8 mouse cellular contexts compared by ENCODE assay signal in the genomic region with DNA sequence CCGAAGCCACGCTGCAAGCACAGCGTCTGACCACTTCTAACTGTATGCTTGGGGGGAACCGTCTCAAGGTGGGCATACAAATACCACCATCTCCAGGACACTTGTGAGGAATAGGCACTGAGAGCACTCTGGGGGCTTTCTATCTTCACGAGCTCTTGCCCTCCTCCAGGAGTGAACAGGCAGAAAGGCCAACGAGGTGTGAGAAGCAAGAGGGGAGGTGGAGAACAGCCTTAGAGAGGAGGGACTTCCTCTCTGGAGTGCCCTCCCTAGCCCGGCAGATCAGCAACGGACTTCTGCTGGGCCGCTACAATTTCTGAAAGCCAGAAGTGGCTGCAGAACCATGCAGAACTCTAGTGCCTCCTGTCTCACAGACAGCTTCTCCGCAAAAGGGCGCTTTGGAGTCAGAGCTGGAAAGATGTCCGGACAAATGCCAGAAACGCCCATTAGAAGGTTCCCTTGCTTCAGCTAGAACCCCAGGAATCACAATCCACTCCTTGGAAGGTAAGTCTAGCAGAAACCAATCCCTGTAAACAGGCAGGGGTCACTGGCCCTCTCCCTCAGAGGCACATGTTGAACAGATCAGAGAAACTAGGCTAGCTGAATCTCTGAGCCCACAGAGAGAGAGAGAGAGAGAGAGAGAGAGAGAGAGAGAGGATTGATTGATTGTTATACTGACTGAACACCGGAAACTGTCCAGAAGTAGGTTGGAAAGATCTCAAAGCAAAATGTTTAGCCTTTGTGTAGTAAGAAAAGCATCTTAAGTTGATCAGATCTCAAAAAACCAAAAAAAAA. TPM values are rescaled to one million over a fixed set of nuclear protein-coding genes. Genes with fewer than 3 reads are reported as not detected.
DNase-seq lines count a peak whose midpoint lies in the region; ATAC-seq and TF ChIP-seq lines count a peak whose summit lies in the region.

No protein-coding gene starts in this region.

- DNase-seq in heart, postnatal 10 days = no peak
- DNase-seq in A20 (ENCODE audit: low read depth, low spot score) = peak; percentile 74
- no peak for DNase-seq in adrenal gland, postnatal 4 days (ENCODE audit: low spot score in 2 of 2)
- no peak for DNase-seq in adrenal gland, postnatal 14 days
- DNase-seq in layer of hippocampus, adult 2 months (ENCODE audit: low spot score in 2 of 2) = no peak

- 57% methylated on average over 14 of the region's 14 CpGs for WGBS in heart, embryonic 12.5 days
- WGBS in liver, embryonic 12.5 days (ENCODE audit: insufficient replicate concordance) = 31% methylated on average over 14 of the region's 14 CpGs

- H3K4me2 ChIP-seq in heart, embryonic 12.5 days = peak overlapping the region; percentile 98
- peak overlapping the region; percentile 96 for H3K4me2 ChIP-seq in liver, embryonic 12.5 days

- no peak for ATAC-seq in heart, embryonic 12.5 days (ENCODE audit: insufficient number of reproducible peaks, low FRiP score)
- no peak for ATAC-seq in liver, embryonic 12.5 days

- peak overlapping the region; percentile 57 for H3K9ac ChIP-seq in heart, embryonic 12.5 days
- peak overlapping the region; percentile 99 for H3K9ac ChIP-seq in liver, embryonic 12.5 days

- 0 out of 2 replicates have a peak overlapping the region, but pooled peaks have one; percentile 12 for H3K27ac ChIP-seq in heart, embryonic 12.5 days (ENCODE audit: poor library complexity, severe bottlenecking)
- H3K27ac ChIP-seq in embryonic fibroblast, embryonic 13.5 days (ENCODE audit: insufficient read depth, low read length) = no peak overlapping the region
- peak overlapping the region; percentile 94 for H3K27ac ChIP-seq in liver, embryonic 12.5 days
- H3K27ac ChIP-seq in layer of hippocampus, adult 2 months = no peak overlapping the region

- no peak for TF ChIP-seq POLR2A in embryonic fibroblast, embryonic 13.5 days (IDR thresholded peaks at IDR 0.05; ENCODE audit: low read depth, low read length)

- H3K27me3 ChIP-seq in heart, embryonic 12.5 days (replicated peaks) = peaks cover 4% of the 10 kb centered on the region
- H3K27me3 ChIP-seq in liver, embryonic 12.5 days (replicated peaks) = no peaks in the 10 kb centered on the region

- no peak for TF ChIP-seq CTCF in embryonic fibroblast, embryonic 13.5 days (IDR thresholded peaks at IDR 0.05; ENCODE audit: borderline replicate concordance, insufficient read depth, low read length)
- no peak for TF ChIP-seq CTCF in layer of hippocampus, adult 2 months (conservative IDR thresholded peaks at IDR 0.05)

- intact Hi-C loops in heart, postnatal 10 days (cut with DNase I) = loop anchor here (2.0 kb wide), 1 partner anchor 21 kb away; no protein-coding TSS in a partner anchor

- peak overlapping the region; percentile 99 for H3K4me3 ChIP-seq in heart, embryonic 12.5 days
- H3K4me3 ChIP-seq in embryonic fibroblast, embryonic 13.5 days (ENCODE audit: insufficient read depth, low read length) = peak overlapping the region; percentile 90; the same call in 1 of the 2 replicates
- H3K4me3 ChIP-seq in liver, embryonic 12.5 days = peak overlapping the region; percentile 99
- no peak overlapping the region for H3K4me3 ChIP-seq in layer of hippocampus, adult 2 months

- no peaks in the 10 kb centered on the region for H3K9me3 ChIP-seq in heart, embryonic 12.5 days (replicated peaks)
- no peaks in the 10 kb centered on the region for H3K9me3 ChIP-seq in liver, embryonic 12.5 days (replicated peaks)

- H3K36me3 ChIP-seq in heart, embryonic 12.5 days = peaks cover 9% of the 10 kb centered on the region; the same call in 1 of the 2 replicates
- H3K36me3 ChIP-seq in liver, embryonic 12.5 days = peaks cover 36% of the 10 kb centered on the region

- peaks cover 24% of the 10 kb centered on the region for H3K4me1 ChIP-seq in heart, embryonic 12.5 days (replicated peaks)
- peaks cover 10% of the 10 kb centered on the region for H3K4me1 ChIP-seq in embryonic fibroblast, embryonic 13.5 days (ENCODE audit: control insufficient read depth, insufficient read depth, low read length)
- peaks cover 73% of the 10 kb centered on the region for H3K4me1 ChIP-seq in liver, embryonic 12.5 days

RNA-seq across cellular contexts. Expression of a gene that starts 1.9 kb away (rescaled TPM):
- polyA plus RNA-seq in heart, embryonic 12.5 days (2016; fragmentation: Nextera tagmentation; extraction: Ambion mirVana) = 10.5 and 11.4 TPM in 2 replicates
- total RNA-seq in heart, postnatal 10 days (2021) = 10 to 100 TPM; 85.3 to 97.8 TPM
- 163 and 168 TPM in 2 replicates for polyA plus RNA-seq in embryonic fibroblast, embryonic 13.5 days (2011; ENCODE audit: insufficient read length, low read depth, missing spikeins)
- 15.9 and 18.1 TPM in 2 replicates for polyA plus RNA-seq in liver, embryonic 12.5 days (2016; fragmentation: Nextera tagmentation; extraction: Ambion mirVana)
- total RNA-seq in adrenal gland, postnatal 4 days (2021) = 100 to 1,000 TPM; 171 to 182 TPM
- 170 and 175 TPM in 2 replicates for total RNA-seq in adrenal gland, postnatal 14 days (2021)
- total RNA-seq in layer of hippocampus, adult 2 months (2021) = 100 to 1,000 TPM; 137 to 148 TPM

RNA-seq across cellular contexts. Expression of a gene that starts 22.5 kb away (rescaled TPM):
- 0.27 TPM in 1 of 2 replicates, not detected in the other for polyA plus RNA-seq in heart, embryonic 12.5 days (2016; fragmentation: Nextera tagmentation; extraction: Ambion mirVana)
- not detected for total RNA-seq in heart, postnatal 10 days (2021)
- not detected in 2 replicates for polyA plus RNA-seq in embryonic fibroblast, embryonic 13.5 days (2011; ENCODE audit: insufficient read length, low read depth, missing spikeins)
- polyA plus RNA-seq in liver, embryonic 12.5 days (2016; fragmentation: Nextera tagmentation; extraction: Ambion mirVana) = 0.29 and 0.33 TPM in 2 replicates
- 1 to 10 TPM in 1 of 2 experiments, under 1 TPM in 1; 0.51 to 1.0 TPM for total RNA-seq in adrenal gland, postnatal 4 days (2021)
- total RNA-seq in adrenal gland, postnatal 14 days (2021) = not detected in 2 replicates
- total RNA-seq in layer of hippocampus, adult 2 months (2021) = not detected

RNA-seq across cellular contexts. Expression of a gene that starts 23.6 kb away (rescaled TPM):
- polyA plus RNA-seq in heart, embryonic 12.5 days (2016; fragmentation: Nextera tagmentation; extraction: Ambion mirVana) = not detected in 2 replicates
- not detected for total RNA-seq in heart, postnatal 10 days (2021)
- not detected in 2 replicates for polyA plus RNA-seq in embryonic fibroblast, embryonic 13.5 days (2011; ENCODE audit: insufficient read length, low read depth, missing spikeins)
- not detected in 2 replicates for polyA plus RNA-seq in liver, embryonic 12.5 days (2016; fragmentation: Nextera tagmentation; extraction: Ambion mirVana)
- total RNA-seq in adrenal gland, postnatal 4 days (2021) = under 1 TPM; 0.39 to 0.40 TPM
- total RNA-seq in adrenal gland, postnatal 14 days (2021) = 0.11 and 0.15 TPM in 2 replicates
- total RNA-seq in layer of hippocampus, adult 2 months (2021) = 1 to 10 TPM; 1.8 to 2.8 TPM

RNA-seq across cellular contexts. Expression of a gene that starts 23.9 kb away (rescaled TPM):
- 45.4 and 49.0 TPM in 2 replicates for polyA plus RNA-seq in heart, embryonic 12.5 days (2016; fragmentation: Nextera tagmentation; extraction: Ambion mirVana)
- 10 to 100 TPM; 16.1 to 16.6 TPM for total RNA-seq in heart, postnatal 10 days (2021)
- polyA plus RNA-seq in embryonic fibroblast, embryonic 13.5 days (2011; ENCODE audit: insufficient read length, low read depth, missing spikeins) = 31.1 and 34.1 TPM in 2 replicates
- 39.4 and 40.2 TPM in 2 replicates for polyA plus RNA-seq in liver, embryonic 12.5 days (2016; fragmentation: Nextera tagmentation; extraction: Ambion mirVana)
- 10 to 100 TPM; 54.4 to 56.9 TPM for total RNA-seq in adrenal gland, postnatal 4 days (2021)
- 39.9 and 44.6 TPM in 2 replicates for total RNA-seq in adrenal gland, postnatal 14 days (2021)
- 10 to 100 TPM; 55.4 to 57.8 TPM for total RNA-seq in layer of hippocampus, adult 2 months (2021)

RNA-seq across cellular contexts. Expression of a gene that starts 26.6 kb away (rescaled TPM):
- polyA plus RNA-seq in heart, embryonic 12.5 days (2016; fragmentation: Nextera tagmentation; extraction: Ambion mirVana) = not detected in 2 replicates
- total RNA-seq in heart, postnatal 10 days (2021) = not detected
- not detected in 2 replicates for polyA plus RNA-seq in embryonic fibroblast, embryonic 13.5 days (2011; ENCODE audit: insufficient read length, low read depth, missing spikeins)
- polyA plus RNA-seq in liver, embryonic 12.5 days (2016; fragmentation: Nextera tagmentation; extraction: Ambion mirVana) = not detected in 2 replicates
- not detected for total RNA-seq in adrenal gland, postnatal 4 days (2021)
- not detected in 2 replicates for total RNA-seq in adrenal gland, postnatal 14 days (2021)
- total RNA-seq in layer of hippocampus, adult 2 months (2021) = not detected

Comparison
In these comparisons a context has a peak if more than half of its experiments do, and no peak if none do; other contexts are left out.
1. H3K27ac ChIP-seq: peak in heart, embryonic 12.5 days (single experiment) and liver, embryonic 12.5 days (single experiment); none in embryonic fibroblast, embryonic 13.5 days (single experiment) and layer of hippocampus, adult 2 months (single experiment).